Mouse (Mus musculus): Measurements from ENCODE around the gene Akap7.

- TF ChIP-seq POLR2A (IDR thresholded peaks at IDR 0.05; ENCODE audit: borderline replicate concordance, insufficient read depth, low read length) (no peak), CTCF (IDR thresholded peaks at IDR 0.05; ENCODE audit: borderline replicate concordance, insufficient read depth, low read depth, low read length) (no peak)
These were observed 149.0 kb downstream of the Akap7 start for GRCm38 (mm10) chr10:25158651-25159050.
